Mouse (Mus musculus): ENCODE measurements at regions not wholly inside any gene's neighbourhood (a gene's known extent, or its start where the extent isn't known, plus 50 kb on each side); places are given as distances from the start of the nearest gene placed in this dataset.

DNA sequence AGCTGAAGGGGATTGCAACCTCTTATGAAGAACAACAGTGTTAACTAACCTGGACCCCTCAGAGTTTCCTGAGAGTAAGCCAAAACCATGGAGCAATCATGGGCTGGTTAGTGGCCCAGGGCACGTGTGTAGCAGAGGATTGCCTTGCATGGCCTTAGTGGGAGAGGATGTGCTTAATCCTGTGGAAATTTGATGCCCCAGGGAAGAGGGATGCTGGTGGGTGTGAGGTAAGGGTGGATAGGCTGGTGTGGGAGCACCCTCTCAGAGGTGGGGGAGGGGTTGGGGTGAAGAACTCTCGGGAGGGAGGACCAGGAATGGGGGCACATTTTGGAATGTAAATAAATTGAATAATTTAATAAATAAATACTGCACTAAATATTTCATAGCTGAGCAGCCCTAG lies 288.2 kb upstream of the Kcnh7 start:
- Histone ChIP-seq H3K36me3 (ENCODE audit: control insufficient read depth, insufficient read depth, low read length) (no peaks in the 10 kb centered on the region), H3K9me3 (ENCODE audit: control insufficient read depth, low read length) (no peaks in the 10 kb centered on the region), H3K4me3 (ENCODE audit: low read depth, low read length) (no peak overlapping the region), H3K9ac (ENCODE audit: low read length) (no peak overlapping the region), H3K4me1 (replicated peaks; ENCODE audit: control insufficient read depth, insufficient read depth) (no peaks in the 10 kb centered on the region), H3K27me3 (ENCODE audit: control insufficient read depth, insufficient read depth, low read length) (no peaks in the 10 kb centered on the region), H3K4me2 (replicated peaks; ENCODE audit: low read depth) (no peak overlapping the region), H3K27ac (replicated peaks) (no peak overlapping the region)
- ATAC-seq (ENCODE audit: low FRiP score, low TSS enrichment) (no peak), DNase-seq (ENCODE audit: low spot score) (no peak)
- TF ChIP-seq EP300 (optimal IDR thresholded peaks at IDR 0.05) (no peak), CTCF (IDR thresholded peaks at IDR 0.05; ENCODE audit: low read depth) (no peak)
- WGBS: 57% methylated on average over 2 of the region's 2 CpGs

DNA sequence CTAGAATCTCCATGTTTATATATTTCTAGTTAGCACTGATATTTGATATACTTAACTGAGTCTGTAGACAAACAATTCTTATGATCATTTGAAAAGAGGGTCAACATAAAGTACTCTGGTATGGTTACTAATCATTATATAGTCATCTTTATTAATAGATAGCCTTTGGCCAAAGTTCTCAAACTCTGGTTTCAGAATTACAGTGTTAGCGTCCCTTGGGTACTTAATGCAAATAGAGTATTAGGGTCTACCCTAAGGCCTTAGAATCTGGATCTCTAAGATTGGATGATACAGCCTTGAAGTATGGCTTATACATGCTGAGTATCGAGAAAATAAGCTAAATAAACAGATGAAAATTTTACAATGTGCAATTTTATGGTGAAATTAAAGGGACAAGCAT lies 275.0 kb upstream of the Kcnh7 start:
- Histone ChIP-seq H3K4me1 (replicated peaks; ENCODE audit: control insufficient read depth, insufficient read depth) (no peaks in the 10 kb centered on the region), H3K27ac (replicated peaks) (no peak overlapping the region), H3K4me3 (ENCODE audit: low read depth, low read length) (no peak overlapping the region), H3K27me3 (ENCODE audit: control insufficient read depth, insufficient read depth, low read length) (no peaks in the 10 kb centered on the region), H3K9me3 (ENCODE audit: control insufficient read depth, low read length) (no peaks in the 10 kb centered on the region), H3K9ac (ENCODE audit: low read length) (no peak overlapping the region), H3K36me3 (ENCODE audit: control insufficient read depth, insufficient read depth, low read length) (no peaks in the 10 kb centered on the region), H3K4me2 (replicated peaks; ENCODE audit: low read depth) (no peak overlapping the region)
- ATAC-seq (ENCODE audit: low FRiP score, low TSS enrichment) (no peak), DNase-seq (ENCODE audit: low spot score) (no peak)
- 80% methylated on average over 2 of the region's 2 CpGs for WGBS
- no peak for TF ChIP-seq EP300 (optimal IDR thresholded peaks at IDR 0.05)

DNA sequence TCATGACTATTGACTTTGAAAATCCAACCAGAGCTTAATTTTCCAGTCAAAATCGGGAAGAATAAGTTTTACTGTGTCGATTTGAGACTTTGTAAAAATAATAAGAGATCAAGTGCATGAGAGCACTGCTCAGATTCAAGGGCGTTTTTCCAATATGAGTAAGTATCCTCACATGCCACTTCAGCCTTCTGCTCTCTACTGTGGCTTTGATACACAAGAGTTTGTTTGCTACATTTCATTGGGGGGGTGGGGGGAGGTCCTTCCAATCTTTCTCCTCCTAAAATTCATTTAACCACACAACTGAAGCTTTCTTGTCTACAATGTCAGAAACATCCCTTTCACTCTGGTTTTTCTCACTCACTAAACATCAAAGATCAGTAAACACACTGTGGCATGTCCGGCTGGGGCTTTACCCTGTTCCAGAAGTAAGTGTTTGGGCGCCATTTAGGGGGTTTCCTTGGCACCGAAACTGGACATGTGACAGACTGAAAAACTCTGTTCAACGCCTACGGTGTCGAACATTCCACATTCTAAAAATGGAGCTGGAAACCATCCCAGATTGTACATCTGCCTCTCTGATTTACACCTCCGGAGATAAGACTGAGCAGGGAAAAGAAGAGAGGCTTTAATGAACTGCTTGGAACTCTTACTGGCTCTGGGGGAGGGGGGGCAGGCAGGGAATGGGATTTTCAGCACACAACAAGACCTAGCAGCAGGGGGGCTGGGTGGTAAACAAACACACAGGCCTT lies 270.4 kb upstream of the Kcnh7 start:
- Histone ChIP-seq H3K9ac (ENCODE audit: low read length) (no peak overlapping the region), H3K4me2 (replicated peaks; ENCODE audit: low read depth) (no peak overlapping the region), H3K27me3 (ENCODE audit: control insufficient read depth, insufficient read depth, low read length) (no peaks in the 10 kb centered on the region), H3K4me1 (replicated peaks; ENCODE audit: control insufficient read depth, insufficient read depth) (no peaks in the 10 kb centered on the region), H3K9me3 (ENCODE audit: control insufficient read depth, low read length) (no peaks in the 10 kb centered on the region), H3K36me3 (ENCODE audit: control insufficient read depth, insufficient read depth, low read length) (no peaks in the 10 kb centered on the region), H3K27ac (replicated peaks) (no peak overlapping the region), H3K4me3 (ENCODE audit: low read depth, low read length) (no peak overlapping the region)
- 45% methylated on average over 10 of the region's 10 CpGs for WGBS
- DNase-seq (ENCODE audit: low spot score) (no peak), ATAC-seq (ENCODE audit: low FRiP score, low TSS enrichment) (no peak)
- TF ChIP-seq CTCF (IDR thresholded peaks at IDR 0.05; ENCODE audit: low read depth) (no peak), EP300 (optimal IDR thresholded peaks at IDR 0.05) (no peak)

DNA sequence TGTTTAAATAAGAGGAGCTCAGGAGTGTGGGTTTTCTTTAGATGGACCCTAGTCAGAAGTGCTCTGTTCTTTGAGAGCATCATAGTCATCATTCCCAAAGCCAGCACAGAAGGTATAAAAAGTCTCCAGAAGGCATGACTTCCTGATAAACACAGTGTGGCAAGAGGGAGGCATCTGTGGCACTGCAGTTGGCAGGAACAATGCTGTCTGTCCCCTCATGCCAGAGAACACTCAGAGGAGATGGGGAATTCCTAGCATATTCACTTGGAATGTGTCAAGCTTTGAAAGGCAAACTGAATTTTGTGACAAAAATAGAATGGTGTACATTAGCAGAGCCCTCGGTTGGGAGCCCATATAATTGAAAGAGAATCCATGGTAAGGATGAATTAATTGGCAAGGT lies 268.8 kb upstream of the Kcnh7 start:
- no peak for DNase-seq (ENCODE audit: low spot score)
- no peak overlapping the region for H3K9ac ChIP-seq (ENCODE audit: low read length)
- no peak overlapping the region for H3K27ac ChIP-seq (replicated peaks)
- WGBS: 52% methylated on average over 1 of the region's 1 CpGs
- ATAC-seq (ENCODE audit: low FRiP score, low TSS enrichment): no peak
- no peaks in the 10 kb centered on the region for H3K27me3 ChIP-seq (ENCODE audit: control insufficient read depth, insufficient read depth, low read length)
- TF ChIP-seq CTCF (IDR thresholded peaks at IDR 0.05; ENCODE audit: low read depth) (no peak), EP300 (optimal IDR thresholded peaks at IDR 0.05) (no peak)
- H3K4me2 ChIP-seq (replicated peaks; ENCODE audit: low read depth): no peak overlapping the region
- H3K36me3 ChIP-seq (ENCODE audit: control insufficient read depth, insufficient read depth, low read length): no peaks in the 10 kb centered on the region
- no peak overlapping the region for H3K4me3 ChIP-seq (ENCODE audit: low read depth, low read length)
- H3K9me3 ChIP-seq (ENCODE audit: control insufficient read depth, low read length): no peaks in the 10 kb centered on the region
- H3K4me1 ChIP-seq (replicated peaks; ENCODE audit: control insufficient read depth, insufficient read depth): no peaks in the 10 kb centered on the region

DNA sequence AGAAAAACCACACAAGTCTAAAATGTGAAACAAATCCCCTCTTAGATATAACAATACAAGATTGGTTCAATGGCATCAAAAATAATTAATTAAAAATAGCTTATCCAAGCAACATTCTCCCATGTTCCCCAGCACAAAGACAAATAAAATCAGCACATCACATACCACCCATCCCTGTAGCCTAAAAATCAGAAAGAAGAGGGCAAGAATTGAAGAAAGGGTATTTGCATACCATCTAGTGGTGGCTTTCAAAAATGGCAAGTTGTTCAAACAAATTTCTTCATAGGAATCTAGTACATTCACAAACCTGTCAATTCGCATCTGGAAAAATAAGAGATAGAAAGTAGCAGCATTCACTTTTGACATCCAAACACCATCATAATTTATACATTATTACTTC lies 268.1 kb upstream of the Kcnh7 start:
- no peak for TF ChIP-seq EP300 (optimal IDR thresholded peaks at IDR 0.05)
- TF ChIP-seq CTCF (IDR thresholded peaks at IDR 0.05; ENCODE audit: low read depth): peak; percentile 59
- WGBS: 56% methylated on average over 1 of the region's 1 CpGs
- no peak for ATAC-seq (ENCODE audit: low FRiP score, low TSS enrichment)

DNA sequence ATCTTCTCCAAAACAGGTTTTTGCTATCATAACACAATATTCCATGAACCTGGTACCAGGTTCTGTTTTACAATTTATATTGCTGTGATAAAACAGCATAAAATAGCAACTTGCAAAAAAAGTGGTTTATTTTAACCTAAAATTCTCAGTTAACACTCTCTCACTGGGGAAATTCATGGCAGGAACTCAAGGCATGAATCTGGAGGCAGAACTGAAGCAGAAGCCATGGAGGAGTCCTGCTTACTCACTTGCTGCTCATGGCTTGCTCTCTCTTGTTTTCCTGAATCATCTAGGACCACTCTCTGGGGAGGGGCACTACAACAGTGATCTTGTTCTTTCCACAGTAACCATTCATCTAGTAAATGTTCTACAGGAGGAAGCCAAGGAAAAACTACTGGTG lies 250.2 kb upstream of the Kcnh7 start:
- Histone ChIP-seq H3K9ac (ENCODE audit: low read length) (no peak overlapping the region), H3K27ac (replicated peaks) (no peak overlapping the region), H3K9me3 (ENCODE audit: control insufficient read depth, low read length) (no peaks in the 10 kb centered on the region), H3K36me3 (ENCODE audit: control insufficient read depth, insufficient read depth, low read length) (no peaks in the 10 kb centered on the region), H3K4me1 (replicated peaks; ENCODE audit: control insufficient read depth, insufficient read depth) (no peaks in the 10 kb centered on the region), H3K4me3 (ENCODE audit: low read depth, low read length) (no peak overlapping the region), H3K27me3 (ENCODE audit: control insufficient read depth, insufficient read depth, low read length) (no peaks in the 10 kb centered on the region), H3K4me2 (replicated peaks; ENCODE audit: low read depth) (no peak overlapping the region)
- ATAC-seq (ENCODE audit: low FRiP score, low TSS enrichment): no peak
- TF ChIP-seq CTCF (IDR thresholded peaks at IDR 0.05; ENCODE audit: low read depth) (no peak), EP300 (optimal IDR thresholded peaks at IDR 0.05) (no peak)
- DNase-seq (ENCODE audit: low spot score): no peak

More for the DNA sequence above, 268.1 kb upstream of the Kcnh7 start:
- Histone ChIP-seq H3K27ac (replicated peaks) (no peak overlapping the region), H3K27me3 (ENCODE audit: control insufficient read depth, insufficient read depth, low read length) (no peaks in the 10 kb centered on the region), H3K36me3 (ENCODE audit: control insufficient read depth, insufficient read depth, low read length) (no peaks in the 10 kb centered on the region), H3K9ac (ENCODE audit: low read length) (no peak overlapping the region), H3K9me3 (ENCODE audit: control insufficient read depth, low read length) (no peaks in the 10 kb centered on the region), H3K4me3 (ENCODE audit: low read depth, low read length) (no peak overlapping the region), H3K4me2 (replicated peaks; ENCODE audit: low read depth) (no peak overlapping the region), H3K4me1 (replicated peaks; ENCODE audit: control insufficient read depth, insufficient read depth) (no peaks in the 10 kb centered on the region)
- DNase-seq (ENCODE audit: low spot score): no peak

All from stomach, postnatal 0 days (tissue).